Mouse (Mus musculus) brain, embryonic 14.5 days (tissue): Measurements from ENCODE around the gene Nrgn.

Experiments
- CTCF ChIP-seq: fragments of 200-500 bp; IDR thresholded peaks from 2 replicates; pipeline ENCODE4 v1.5.1; 2012; ENCODE audit warnings: inconsistent platforms, mild to moderate bottlenecking, moderate library complexity, borderline replicate concordance; ENCODE audit not compliant: insufficient read depth, insufficient read length; ENCODE audit errors: extremely low read depth
- POLR2A ChIP-seq: fragments of 200-500 bp; IDR thresholded peaks from 2 replicates; pipeline ENCODE4 v1.6.1; 2012; ENCODE audit warnings: mild to moderate bottlenecking, inconsistent platforms, borderline replicate concordance; ENCODE audit not compliant: poor library complexity, insufficient read depth, insufficient read length, severe bottlenecking; ENCODE audit errors: extremely low read depth

GRCm38 (mm10) chr9:37525461-37525860 lies 27.2 kb downstream of the Nrgn start:
- no peak for TF ChIP-seq CTCF
- no peak for TF ChIP-seq POLR2A
